Mouse (Mus musculus): ENCODE results near the gene Olfr559.

- TF ChIP-seq CTCF (IDR thresholded peaks at IDR 0.05; ENCODE audit: low read depth) = no peak
- no peak for TF ChIP-seq EP300 (IDR thresholded peaks at IDR 0.05; ENCODE audit: low read depth)
Observed at GRCm38 (mm10) chr7:102686944-102687501, 40.3 kb downstream of the Olfr559 start, which contains the start of gene Trim68.

All from liver, embryonic 14.5 days (tissue).